Mouse (Mus musculus) bone marrow, adult 2 months (tissue): Measurements from ENCODE around the gene 1700025C18Rik.

Experiments used
- CTCF ChIP-seq: fragments of 200-500 bp; IDR thresholded peaks from 2 replicates; pipeline ENCODE4 v1.5.1; 2011; ENCODE audit warnings: low read length, control low read depth; ENCODE audit not compliant: control insufficient read depth, insufficient read depth
- POLR2A ChIP-seq: fragments of 200-500 bp; IDR thresholded peaks from 2 replicates; pipeline ENCODE4 v1.6.1; 2011; ENCODE audit warnings: low read depth, mild to moderate bottlenecking, control low read depth, low read length, borderline replicate concordance; ENCODE audit not compliant: control insufficient read depth

DNA sequence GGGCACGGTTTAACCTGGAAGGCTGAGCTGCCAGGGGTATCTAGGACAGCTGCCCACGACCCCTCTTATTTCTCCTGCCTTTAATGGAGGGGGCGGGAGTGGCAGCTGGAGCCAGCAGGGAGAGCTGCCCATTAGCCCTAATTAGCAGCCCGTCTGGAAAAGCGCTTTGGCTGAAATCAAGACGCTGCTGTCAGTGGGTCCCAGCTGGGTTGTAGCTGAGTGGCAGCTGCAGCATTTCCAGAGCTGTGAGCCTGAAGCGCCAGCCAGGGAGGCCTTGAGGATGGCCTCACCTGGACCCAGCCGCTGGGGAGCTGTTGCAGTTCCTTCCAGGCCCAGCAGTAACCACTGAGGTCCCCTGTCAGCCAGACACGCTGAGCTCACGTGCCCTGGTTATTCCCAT is 5.8 kb upstream of the 1700025C18Rik start:
- TF ChIP-seq POLR2A (no peak), CTCF (no peak)
